Mouse (Mus musculus): Measurements from ENCODE around the gene Lypla2.

DNA sequence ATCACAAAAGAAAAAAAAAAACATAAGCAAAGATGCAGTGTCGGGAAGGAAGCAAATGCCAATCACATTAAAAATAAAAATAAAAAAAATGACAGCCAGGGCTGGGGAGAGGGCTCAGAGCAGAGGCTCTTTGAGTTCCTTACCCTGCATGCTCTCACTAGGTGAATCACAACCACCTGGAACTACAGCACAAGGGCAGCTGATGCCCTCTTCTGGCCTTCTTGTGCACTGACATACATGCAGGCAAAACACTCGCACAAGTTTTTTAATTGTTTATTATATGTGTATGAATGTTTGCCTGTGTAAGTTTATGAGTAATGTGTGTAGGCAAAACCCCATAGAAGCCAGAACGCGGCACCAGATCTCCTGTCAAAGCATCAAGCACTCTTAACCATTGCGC lies 40.6 kb downstream of the Lypla2 start:
- 0 out of 2 replicates have a peak, but pooled peaks have one; percentile 9 for TF ChIP-seq CTCF (IDR thresholded peaks at IDR 0.05; ENCODE audit: low read depth, low read length)
- TF ChIP-seq POLR2A (IDR thresholded peaks at IDR 0.05; ENCODE audit: borderline replicate concordance, low read depth, low read length), result no peak

Data from bone marrow macrophage, adult 2 months (primary cell).